Mouse (Mus musculus) liver, postnatal 0 days (tissue): ENCODE data around the gene Mettl11b.

Experiments
- CTCF ChIP-seq: sonication (generic); IDR thresholded peaks from 2 replicates; pipeline ENCODE4 v1.5.1; 2016; ENCODE audit warnings: antibody characterized with exemption, low read depth
- EP300 ChIP-seq: IDR thresholded peaks from 2 replicates; pipeline ENCODE4 v1.6.1; 2016; ENCODE audit warnings: antibody characterized with exemption, low read depth, mild to moderate bottlenecking

DNA sequence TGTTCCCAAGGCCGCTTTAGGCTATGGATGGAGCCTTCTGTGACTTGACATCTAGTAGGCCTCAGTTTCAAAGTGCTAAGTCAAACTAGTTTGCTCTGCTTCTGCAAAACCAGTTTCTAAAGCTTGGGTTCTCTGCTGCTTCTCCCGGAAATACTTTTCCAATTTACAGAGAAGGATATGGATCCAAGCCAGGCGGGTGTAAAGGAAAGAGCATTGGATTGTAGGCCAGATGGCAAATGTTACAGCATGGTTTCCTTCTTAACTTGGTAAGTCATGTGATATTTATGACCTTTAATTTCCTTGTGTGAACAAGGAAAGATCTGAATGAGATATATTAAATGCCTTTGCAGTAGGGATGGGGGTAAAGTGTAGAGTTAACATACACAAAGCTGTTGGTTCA, 52.2 kb downstream of the Mettl11b start:
- TF ChIP-seq CTCF (no peak), EP300 (no peak)
